Mouse (Mus musculus): Measurements from ENCODE around the gene Gadd45gip1. TPM values are rescaled to one million over a fixed set of nuclear protein-coding genes. Genes with fewer than 3 reads are reported as not detected.

Gadd45gip1 gene
- 10 to 100 TPM in 1 of 2 experiments, 1 to 10 TPM in 1; 8.9 to 10.1 TPM for total RNA-seq (2023)

DNA sequence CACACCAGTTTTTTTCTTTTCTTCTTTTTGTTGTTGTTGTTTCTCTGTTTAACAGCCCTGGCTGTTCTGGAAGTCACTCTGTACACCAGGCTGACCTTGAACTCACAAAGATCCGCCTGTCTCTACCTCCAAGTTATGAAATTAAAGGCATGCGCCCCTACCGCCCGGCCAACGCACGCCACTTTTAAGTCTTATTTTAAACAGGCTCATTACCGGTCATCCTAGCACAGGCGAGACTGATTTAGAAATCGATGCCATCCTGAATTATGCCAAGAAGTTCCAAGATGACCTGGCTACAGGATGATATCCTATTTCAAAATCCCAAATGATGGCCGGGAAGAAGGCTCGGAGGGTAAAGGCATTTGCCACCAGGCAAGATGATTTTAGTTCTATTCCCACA is at the start of gene Gadd45gip1:
Gadd45gip1 (plus strand) TSS at position 33 of the 400 bp plus-strand sequence.

DNA sequence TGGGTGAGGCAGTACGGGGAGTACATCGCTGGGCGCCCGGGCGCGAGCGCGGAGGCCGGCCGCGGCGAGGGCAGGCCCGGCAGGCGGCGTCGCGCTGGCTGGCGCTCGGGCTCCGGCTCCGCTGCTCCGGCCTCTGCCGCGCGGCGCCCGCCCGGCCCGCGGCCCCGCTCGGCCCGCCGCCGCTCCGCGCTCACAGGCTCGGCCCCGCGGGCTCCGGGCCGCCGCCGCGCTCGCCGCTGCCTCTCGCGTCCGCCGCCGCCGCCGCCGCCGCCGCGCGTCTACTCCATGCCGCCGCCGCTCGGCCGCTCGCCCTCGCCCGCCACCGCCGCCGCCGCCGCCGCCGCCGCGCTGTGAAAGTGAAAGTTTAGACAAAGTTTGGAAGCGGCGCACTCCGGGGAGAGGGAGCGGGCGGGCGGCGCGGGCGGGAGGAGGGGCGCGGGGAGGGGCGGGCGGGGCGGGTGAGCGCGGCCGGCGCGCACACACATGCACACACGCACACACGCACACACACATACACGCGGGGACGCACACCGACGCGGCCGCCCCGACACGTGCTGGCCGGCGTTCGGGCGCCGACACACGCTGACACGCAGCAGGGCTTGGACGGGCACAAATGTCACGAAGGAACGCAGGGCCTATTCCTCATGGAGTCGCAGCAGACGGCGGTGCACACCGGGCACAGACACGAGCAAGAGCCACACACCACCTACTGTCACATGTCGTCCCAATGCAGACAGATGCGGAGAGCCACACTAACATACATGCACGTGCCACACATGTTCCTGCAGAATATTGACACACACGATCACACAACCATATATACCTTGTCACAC is 31.1 kb upstream of the Gadd45gip1 start, which contains the start of gene Nfix:
Nfix (minus strand) TSS at position 346 of the 833 bp plus-strand sequence.

DNA sequence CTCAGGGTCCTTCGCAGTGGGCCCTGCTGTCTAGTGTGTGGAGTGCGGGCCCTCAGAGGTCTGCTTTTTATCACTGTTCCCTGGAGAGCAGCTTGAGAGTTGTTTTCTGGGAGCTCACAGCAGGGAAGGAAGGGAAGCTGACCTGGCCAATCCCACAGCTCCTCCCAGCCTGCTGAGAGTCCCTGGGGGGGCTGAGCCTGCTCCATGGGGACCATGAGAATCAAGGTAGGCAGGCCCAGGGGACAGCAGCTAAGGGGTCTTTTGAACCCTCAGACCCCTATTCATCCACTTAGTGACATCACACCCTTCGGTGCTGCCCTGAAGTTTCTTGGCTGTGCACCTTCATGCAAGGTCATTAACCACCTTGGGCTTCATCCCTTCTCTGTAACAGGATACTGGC is 8.6 kb upstream of the Gadd45gip1 start, which contains the start of gene Dand5:
Dand5 (minus strand) TSS at position 101 of the 400 bp plus-strand sequence.

DNA sequence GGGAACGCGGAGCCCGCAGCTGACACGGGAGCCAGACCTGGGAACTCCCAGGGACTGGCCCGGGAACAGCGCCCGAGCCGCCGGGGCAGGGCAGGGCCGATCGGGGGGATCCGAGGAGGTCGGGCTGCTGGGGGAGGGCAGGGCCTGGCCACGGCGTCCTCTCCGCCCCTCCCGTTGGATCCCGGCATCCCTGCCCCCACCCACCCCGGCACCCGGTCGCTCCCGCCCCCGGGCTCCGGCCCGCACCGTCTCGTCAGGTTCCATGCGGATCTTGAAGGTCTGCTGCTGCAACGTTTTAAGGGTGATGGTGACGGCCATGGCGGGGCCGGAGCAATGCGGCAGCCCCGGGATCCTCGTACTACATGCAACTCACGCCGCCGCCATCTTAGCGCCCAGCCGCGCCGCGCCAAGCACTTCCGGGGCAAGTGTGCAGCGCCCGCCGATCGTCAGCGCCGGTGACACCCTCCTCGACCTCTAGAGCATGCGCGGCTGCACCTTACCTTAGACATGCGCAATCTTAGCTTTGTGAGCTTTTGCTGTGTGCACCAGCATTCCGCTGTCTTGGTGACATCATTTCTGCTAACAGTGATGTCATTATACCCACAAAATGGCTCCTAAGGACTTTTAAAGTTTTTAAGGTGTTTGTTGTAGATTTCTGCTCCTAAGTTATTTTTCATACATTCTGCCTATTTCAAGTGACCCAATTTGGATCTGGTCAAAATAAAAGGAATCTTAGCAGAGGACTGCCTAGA is 9.1 kb downstream of the Gadd45gip1 start, which contains the start of gene Rad23a:
Rad23a (minus strand) TSS at position 418 of the 752 bp plus-strand sequence.

DNA sequence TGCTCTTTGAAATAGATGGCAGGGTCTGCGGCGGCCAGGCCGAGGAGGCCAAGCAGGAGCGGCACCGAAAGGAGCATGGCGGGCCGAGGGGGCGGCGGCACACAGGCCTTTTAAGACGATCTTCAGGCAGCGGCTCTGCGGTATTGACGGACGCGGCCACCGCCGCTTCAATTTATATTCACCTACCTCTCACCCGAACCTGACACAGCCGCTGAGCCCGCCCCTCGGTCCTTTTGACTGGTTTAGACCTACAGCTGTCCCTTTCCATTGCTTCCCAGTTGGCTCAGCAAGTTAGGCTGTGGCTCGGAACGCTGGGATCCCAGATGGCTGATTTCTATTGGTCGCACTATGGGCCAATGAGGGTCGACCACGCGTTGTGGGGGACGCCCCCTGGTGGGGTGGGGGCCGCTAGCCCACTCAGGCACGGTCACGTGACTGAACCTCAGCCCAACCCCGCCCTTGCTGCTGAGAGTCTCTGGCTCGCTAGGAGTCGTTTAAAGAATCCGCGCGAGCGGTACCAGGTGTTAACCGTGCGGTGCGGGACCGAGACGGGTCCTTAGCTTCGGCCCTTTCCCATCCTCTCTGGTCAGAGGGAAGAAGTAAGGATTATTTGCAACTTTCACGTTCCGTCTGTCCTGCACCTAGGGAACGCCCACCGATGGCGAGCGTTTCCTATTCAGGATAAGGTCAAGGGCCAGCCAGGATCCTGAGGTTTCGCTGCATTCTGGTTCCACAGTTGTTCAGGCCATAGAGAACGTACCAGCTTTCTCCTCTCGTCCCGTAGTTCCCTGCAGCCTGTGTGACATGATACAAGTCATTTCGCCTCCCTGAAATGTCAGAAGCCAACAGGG is 15.6 kb downstream of the Gadd45gip1 start, which contains the start of gene Calr:
Calr (minus strand) TSS at position 213 of the 851 bp plus-strand sequence.

DNA sequence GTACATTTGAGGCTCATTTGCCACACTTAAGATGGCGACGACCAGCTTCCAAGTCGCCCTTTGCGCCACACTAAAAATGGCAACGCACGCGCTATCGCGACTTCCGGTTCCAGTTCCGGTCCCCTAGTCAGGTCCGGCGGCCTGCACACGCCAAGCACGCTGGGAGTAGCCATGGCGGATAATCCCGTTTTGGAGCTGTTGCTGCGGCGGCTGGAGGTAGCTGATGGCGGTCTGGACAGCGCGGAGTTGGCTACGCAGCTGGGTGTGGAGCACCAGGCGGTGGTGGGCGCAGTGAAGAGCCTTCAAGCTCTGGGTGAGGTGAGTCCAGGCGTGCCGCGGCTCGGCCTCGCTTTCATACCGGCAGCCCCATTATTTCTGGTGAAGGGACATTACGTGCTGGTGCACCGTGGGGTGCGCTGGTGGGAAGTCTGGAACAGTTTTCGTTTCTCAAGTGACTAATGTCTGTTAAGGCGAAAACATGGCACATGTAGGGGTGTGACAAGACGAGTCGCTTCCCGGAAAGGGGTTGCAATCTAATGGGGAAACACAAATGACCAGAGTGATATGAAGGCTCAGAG is 25.6 kb downstream of the Gadd45gip1 start, which contains the start of gene Farsa:
Farsa (plus strand) TSS at position 126 of the 578 bp plus-strand sequence.

DNA sequence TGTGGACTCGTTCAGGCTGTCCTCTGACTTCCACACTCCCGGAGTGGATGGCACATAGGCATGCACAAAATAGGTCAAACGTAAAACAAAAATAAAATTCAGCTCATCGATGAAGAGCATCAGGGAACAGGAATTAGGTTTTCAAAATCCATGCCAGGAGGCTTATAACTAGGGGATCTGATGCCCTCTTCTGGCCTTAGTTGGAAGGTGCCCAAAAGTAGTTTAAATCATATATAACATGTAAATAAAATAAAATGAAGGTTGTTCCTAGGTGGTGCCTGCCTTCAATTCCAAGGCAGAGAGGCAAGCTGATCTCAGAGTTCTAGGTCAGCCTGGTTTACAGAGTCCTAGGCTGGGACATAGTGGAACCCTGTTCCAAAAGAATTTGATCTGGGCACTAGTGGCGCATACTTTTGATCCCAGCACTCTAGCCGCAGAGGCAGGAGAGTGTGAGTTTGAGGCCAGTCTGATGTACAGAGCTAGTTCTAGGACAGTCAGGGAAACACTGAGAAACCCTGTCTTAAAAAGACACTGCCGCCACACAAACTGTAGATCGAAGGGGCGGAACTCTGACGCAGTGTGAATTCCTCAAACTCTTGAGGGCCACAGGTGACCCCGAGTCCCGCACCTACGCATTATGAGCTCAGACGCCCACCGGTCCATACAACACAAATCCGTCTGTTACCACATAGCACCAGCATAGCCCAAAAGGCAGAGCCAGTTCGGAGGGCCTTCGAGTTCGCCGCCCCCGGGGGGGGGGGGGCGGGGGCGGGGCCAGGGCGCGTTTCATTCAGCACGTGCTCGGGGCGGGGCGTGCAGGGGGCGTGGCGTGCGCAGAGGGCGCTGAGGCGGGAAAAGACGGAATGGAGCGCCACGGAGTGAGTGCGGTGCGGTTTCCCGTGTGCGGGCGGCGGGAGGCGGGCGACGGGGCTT is 40.3 kb downstream of the Gadd45gip1 start, which contains the start of gene Syce2:
Syce2 (plus strand) TSS at position 736 of the 933 bp plus-strand sequence.

Other genes starting within 250 kb of the Gadd45gip1 start
- gene Ier2, start 168.7 kb upstream of the Gadd45gip1 start, total RNA-seq (2023), result 100 to 1,000 TPM; 572 to 666 TPM
- gene Trmt1, start 145.2 kb upstream of the Gadd45gip1 start, total RNA-seq (2023), result 10 to 100 TPM; 60.9 to 69.0 TPM
- gene Nacc1, start 143.7 kb upstream of the Gadd45gip1 start, total RNA-seq (2023), result 10 to 100 TPM; 41.9 to 47.7 TPM
- 100 to 1,000 TPM; 186 to 189 TPM for gene Lyl1, start 130.1 kb upstream of the Gadd45gip1 start, total RNA-seq (2023)
- gene G430095P16Rik, start 108.5 kb upstream of the Gadd45gip1 start, total RNA-seq (2023), result 10 to 100 TPM; 16.5 to 21.5 TPM
- gene Nfix, start 31.2 kb upstream of the Gadd45gip1 start, total RNA-seq (2023), result 10 to 100 TPM; 63.7 to 72.8 TPM
- gene Dand5, start 8.7 kb upstream of the Gadd45gip1 start, total RNA-seq (2023), result 1 to 10 TPM; 2.0 to 3.1 TPM
- 10 to 100 TPM; 52.4 to 52.7 TPM for gene Rad23a, start 9.1 kb downstream of the Gadd45gip1 start, total RNA-seq (2023)
- 100 to 1,000 TPM; 632 to 634 TPM for gene Calr, start 15.4 kb downstream of the Gadd45gip1 start, total RNA-seq (2023)
- gene Farsa, start 25.5 kb downstream of the Gadd45gip1 start, total RNA-seq (2023), result 10 to 100 TPM; 43.6 to 47.8 TPM
- gene Syce2, start 40.6 kb downstream of the Gadd45gip1 start, total RNA-seq (2023), result 1 to 10 TPM; 4.1 to 5.1 TPM
- 1 to 10 TPM; 7.1 to 9.3 TPM for gene Gcdh, start 62.4 kb downstream of the Gadd45gip1 start, total RNA-seq (2023)
- not detected for gene Klf1, start 70.4 kb downstream of the Gadd45gip1 start, total RNA-seq (2023)
- gene Dnase2a, start 77.0 kb downstream of the Gadd45gip1 start, total RNA-seq (2023), result 10 to 100 TPM; 61.0 to 66.0 TPM
- under 1 TPM; 0.29 to 0.33 TPM for gene Mast1, start 105.8 kb downstream of the Gadd45gip1 start, total RNA-seq (2023)
- not detected for gene Rtbdn, start 115.5 kb downstream of the Gadd45gip1 start, total RNA-seq (2023)
- not detected for gene Gm49661, start 137.9 kb downstream of the Gadd45gip1 start, total RNA-seq (2023)
- 100 to 1,000 TPM; 104 to 107 TPM for gene Prdx2, start 138.1 kb downstream of the Gadd45gip1 start, total RNA-seq (2023)
- 10 to 100 TPM; 28.9 to 32.3 TPM for gene Rnaseh2a, start 138.2 kb downstream of the Gadd45gip1 start, total RNA-seq (2023)
- 1,000 to 10,000 TPM; 1,590 to 1,695 TPM for gene Junb, start 147.2 kb downstream of the Gadd45gip1 start, total RNA-seq (2023)
- 1 to 10 TPM; 2.8 to 3.2 TPM for gene Hook2, start 159.1 kb downstream of the Gadd45gip1 start, total RNA-seq (2023)
- not detected for gene Best2, start 183.0 kb downstream of the Gadd45gip1 start, total RNA-seq (2023)
- gene Asna1, start 193.8 kb downstream of the Gadd45gip1 start, total RNA-seq (2023), result 10 to 100 TPM; 65.2 to 76.3 TPM
- gene Trir, start 195.3 kb downstream of the Gadd45gip1 start, total RNA-seq (2023), result 100 to 1,000 TPM; 154 to 166 TPM
- gene Tnpo2, start 205.4 kb downstream of the Gadd45gip1 start, total RNA-seq (2023), result 10 to 100 TPM; 37.3 to 54.7 TPM
- 1 to 10 TPM; 4.2 to 6.3 TPM for gene Fbxw9, start 228.5 kb downstream of the Gadd45gip1 start, total RNA-seq (2023)
- gene Gm5741, start 236.5 kb downstream of the Gadd45gip1 start, total RNA-seq (2023), result not detected
- gene Dhps, start 240.2 kb downstream of the Gadd45gip1 start, total RNA-seq (2023), result 10 to 100 TPM; 55.7 to 74.6 TPM
- gene Wdr83os, start 249.2 kb downstream of the Gadd45gip1 start, total RNA-seq (2023), result 10 to 100 TPM; 53.5 to 54.8 TPM
- gene Wdr83, start 249.8 kb downstream of the Gadd45gip1 start, total RNA-seq (2023), result 10 to 100 TPM in 1 of 2 experiments, 1 to 10 TPM in 1; 8.9 to 14.2 TPM